Mouse (Mus musculus) right cerebral cortex, adult 18-20 months (tissue): ENCODE measurements around the gene Kdsr.

ENCODE experiments used
- DNase-seq: peaks from one replicate; pipeline ENCODE4 v3.0.0; 2022; ENCODE audit warnings: mixed read lengths

Kdsr gene

DNA sequence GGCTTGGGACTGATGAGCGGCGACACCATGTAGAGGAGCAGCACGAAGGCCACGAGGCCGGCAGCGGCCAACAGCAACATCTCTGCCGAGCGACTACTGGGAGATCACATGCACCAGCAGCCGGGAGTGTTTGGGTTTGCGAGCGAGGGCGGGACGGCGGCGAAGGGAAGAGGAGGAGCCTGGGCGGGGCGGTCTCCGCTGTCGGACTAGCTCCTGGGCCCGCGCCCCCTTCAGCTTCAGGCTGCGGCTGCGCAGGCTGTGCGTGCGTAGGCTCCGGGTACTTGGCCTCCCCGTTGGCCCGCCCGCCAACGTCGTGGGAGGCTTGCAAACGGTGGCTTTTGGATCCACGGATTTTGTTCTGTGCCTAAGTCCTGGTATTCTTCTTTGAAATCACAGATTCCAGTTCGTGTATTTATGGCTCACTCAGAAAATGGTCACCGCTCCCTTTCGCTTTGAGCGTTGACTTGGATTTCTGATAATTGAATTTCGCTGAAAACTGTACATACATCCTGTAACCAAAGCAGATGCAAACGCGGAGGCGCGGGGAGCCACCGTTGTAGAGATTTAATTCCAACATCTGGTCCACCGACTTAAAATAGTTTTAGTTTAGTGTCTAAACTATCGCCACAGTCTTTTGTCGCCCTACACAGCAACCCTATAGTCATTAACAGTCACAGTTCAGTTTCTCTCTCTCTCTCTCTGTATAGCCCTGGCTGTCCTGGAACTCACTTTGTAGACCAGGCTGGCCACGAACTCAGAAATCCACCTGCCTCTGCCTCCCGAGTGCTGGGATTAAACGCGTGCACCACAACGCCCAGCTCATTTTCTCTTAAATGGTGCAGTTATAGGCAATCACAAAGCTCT is at the start of gene Kdsr:
Gene Kdsr, minus strand, starts transcription at position 156 of the 864 bp plus-strand sequence.
- DNase-seq = peak; percentile 99

DNA sequence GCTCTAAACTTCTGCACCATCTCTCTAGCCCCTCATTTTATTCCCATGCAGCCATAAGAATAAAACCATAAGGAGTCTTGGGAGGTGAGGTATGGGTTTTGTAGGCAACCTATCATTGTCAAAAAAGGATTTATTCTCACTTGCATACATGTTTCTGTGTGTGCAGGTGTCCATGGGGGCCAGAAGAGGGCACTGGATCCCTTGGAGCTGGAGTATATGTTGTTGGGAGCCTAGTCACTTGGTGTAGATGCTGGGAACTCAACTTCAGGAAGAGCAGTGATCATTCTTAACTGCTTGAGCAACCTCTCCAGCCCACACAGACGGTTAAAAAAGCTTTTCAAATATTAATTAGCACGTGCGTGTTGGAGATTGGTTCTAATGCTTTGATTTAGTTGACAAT is 40.4 kb upstream of the Kdsr start:
- no peak for DNase-seq

GRCm38 (mm10) chr1:106799406-106799805 is 39.9 kb upstream of the Kdsr start:
- no peak for DNase-seq

DNA sequence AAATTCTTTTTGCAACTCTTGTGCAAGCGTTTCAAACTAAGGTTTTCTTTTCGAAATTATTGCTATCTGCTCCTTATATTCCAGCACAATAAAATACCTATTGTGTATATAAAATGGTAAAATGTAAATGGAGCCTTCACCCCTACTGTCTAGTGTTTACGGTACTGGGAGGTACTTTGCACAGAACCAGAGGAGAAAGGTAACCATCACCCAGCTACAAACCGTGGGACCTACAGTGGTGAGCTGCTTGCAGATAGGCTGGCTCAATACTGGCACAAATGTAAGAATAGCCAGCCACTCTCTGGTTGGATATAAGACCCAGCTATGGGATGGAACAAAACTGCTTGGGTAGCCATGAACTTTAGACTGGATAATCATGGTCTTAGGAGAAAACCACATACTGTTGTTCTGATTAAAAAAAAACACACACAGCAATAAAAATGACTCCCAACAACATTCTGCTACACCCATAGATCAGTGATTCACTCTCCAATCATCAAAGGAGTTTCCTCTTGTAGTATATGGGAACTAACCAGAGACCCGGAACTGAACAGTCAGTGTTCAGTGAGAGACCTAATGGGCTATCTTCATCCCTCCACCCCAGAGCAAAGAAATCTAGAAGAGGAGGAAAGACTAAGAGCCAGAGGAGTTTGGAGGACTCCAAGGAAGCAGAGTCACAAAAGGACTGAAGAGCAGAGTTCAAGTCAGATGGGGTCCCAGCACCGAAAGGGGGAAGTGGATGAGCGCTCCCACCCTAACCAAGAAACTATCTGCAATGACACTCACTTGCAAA is 37.7 kb upstream of the Kdsr start:
- DNase-seq = no peak

GRCm38 (mm10) chr1:106796542-106796924 is 37.0 kb upstream of the Kdsr start, which contains the start of gene Vps4b:
Gene Vps4b (minus strand): TSS chr1:106796728.
- DNase-seq = peak; percentile 94

- no peak for DNase-seq
These were observed 36.4 kb upstream of the Kdsr start for GRCm38 (mm10) chr1:106795634-106796541.

DNA sequence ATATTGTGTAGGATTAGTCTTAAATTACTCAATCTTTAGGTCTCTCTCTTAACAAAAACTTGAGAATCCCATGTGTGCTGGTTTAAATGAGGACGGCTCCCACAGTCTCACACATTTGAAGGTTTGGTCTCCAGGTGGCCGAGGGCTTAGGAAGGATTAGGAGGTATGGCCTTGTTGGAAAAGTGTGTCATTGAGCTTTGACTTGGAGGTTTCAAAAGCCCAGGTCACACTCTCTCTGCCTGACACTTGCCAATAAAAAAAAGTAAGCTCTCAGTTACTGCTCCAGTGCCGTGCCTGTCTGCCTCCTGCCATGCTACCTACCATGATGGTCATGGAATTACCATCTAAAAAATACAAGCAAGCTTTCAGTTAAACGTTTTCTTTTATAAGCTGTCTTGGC is 15.4 kb upstream of the Kdsr start:
- no peak for DNase-seq

DNA sequence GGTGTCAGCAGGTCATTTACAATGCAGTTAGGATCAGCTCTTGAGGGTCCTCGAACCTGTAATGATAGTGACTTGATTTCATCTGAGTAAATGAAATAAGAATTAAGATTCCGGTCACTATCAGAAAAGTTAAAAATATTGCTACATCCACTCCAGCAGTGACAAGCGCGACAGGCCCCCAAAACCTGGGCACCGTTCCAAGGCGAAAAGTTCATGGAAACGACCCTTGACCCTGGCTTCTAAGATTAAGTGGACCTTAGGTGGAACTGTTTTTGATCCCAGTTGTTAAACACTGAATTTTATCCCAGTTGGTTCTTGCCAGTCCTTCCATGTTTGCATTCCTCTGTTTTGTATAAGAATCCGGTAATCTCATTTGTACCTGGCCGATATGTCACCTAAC is 14.6 kb upstream of the Kdsr start:
- DNase-seq = no peak

- no peak for DNase-seq
These were observed 9.2 kb upstream of the Kdsr start for GRCm38 (mm10) chr1:106768773-106769172.

- DNase-seq = peak; percentile 59
These were observed 6.2 kb upstream of the Kdsr start for GRCm38 (mm10) chr1:106765771-106766170.

DNA sequence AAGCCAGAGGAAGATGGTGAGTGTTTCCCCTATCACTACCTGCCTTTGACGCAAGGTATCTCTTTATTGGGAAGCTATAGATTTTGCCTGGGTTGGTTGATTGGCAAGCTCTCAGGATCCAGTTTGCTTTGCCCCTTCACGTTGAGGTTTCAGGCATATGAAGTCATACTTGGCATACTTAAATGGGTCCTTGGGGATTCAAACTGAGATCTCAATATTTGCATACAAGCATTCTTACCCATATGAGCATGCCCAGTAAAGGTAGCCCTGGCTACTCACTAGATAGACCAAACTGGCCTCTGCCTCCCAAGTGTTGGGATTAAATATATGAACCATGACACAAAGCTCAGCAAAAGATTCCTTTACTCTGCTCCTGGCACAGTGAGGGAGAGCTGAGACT is 5.3 kb upstream of the Kdsr start:
- DNase-seq = no peak

GRCm38 (mm10) chr1:106764281-106764680 is 4.8 kb upstream of the Kdsr start:
- DNase-seq = no peak

- DNase-seq = no peak
These were observed 1.2 kb upstream of the Kdsr start for GRCm38 (mm10) chr1:106760750-106761149.

DNA sequence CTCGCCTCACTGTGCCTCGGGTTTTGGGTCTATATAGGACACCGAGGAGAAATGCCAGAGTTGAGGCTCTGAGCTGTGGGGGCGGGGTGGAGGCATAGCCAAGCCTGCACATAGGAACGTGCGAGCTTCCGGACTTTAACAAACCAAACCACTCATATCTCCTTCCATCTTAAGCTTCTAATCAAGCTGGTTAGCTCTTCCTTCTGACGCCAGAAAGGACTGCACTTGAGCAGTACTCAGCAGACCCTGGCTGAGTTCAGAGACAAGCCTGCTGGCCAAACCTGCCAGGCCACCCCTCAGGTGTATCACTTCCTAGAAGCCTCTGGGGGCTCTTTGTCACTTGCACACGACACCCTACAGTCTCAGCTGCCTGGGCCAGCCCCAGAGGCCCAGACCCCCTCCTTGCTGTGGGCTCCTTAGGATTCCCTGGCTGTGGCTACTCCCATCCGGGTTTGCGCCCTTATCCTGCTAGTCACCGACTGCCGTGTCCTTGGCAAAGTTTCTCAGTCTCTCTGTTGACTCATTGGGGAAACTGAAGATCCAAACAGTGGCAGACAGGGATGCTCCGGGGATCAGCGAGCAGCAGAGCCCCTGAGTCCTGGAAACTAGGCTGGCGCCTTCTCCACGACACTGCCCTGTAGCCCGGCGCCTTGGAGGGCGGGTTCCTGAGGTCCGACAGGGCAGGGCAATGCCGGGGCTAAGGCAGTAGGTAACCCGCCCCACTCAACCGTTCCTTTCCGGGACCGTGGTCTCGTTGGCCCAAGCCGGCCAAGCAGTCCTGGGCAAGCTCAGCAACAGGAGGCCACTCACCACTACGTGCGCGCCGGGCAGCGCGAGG is 574 bp downstream of the Kdsr start:
- peak; percentile 31 for DNase-seq

- no peak for DNase-seq
These were observed 2.9 kb downstream of the Kdsr start for GRCm38 (mm10) chr1:106756633-106757032.

- DNase-seq = no peak
These were observed 7.5 kb downstream of the Kdsr start for GRCm38 (mm10) chr1:106752013-106752412.

DNA sequence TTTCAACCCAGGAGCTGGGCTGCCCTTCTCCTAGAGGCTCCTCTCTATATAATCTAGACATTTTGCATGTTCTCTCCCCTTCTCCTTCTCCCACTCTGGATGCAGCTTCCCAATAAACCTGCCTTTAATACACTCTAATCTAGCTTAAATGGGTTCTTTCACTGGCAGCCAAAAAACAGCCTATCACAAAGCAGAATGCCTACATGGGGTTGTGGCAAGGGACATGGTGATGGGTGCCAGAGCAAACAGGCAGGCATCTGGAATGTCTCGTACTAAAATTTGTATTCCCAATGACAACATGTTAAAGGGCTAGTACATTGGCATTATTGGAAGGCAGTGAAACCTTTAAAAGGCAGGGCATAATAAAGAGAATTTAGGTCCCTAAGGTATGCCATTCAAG is 8.9 kb downstream of the Kdsr start:
- DNase-seq = no peak

GRCm38 (mm10) chr1:106748555-106749315 is 10.8 kb downstream of the Kdsr start:
- no peak for DNase-seq

DNA sequence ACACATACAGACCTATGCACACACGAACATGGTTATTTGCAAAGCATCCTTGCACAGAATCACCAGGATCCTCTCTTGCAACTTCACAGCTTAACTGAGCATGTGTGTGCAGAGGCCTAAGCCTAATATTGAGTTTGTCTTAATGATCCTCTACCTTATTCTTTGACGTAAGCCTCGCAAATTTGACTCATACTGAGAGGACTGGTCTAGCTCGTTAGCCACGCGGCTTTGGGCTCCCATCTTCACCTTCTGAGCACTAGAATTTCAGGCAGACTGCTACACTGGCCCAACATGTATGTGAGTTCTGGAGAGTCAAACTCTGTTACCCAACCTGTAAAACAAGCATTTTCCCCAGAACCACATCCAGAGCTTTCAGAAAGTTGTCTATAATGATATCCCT is 16.5 kb downstream of the Kdsr start:
- no peak for DNase-seq

GRCm38 (mm10) chr1:106740735-106741134 is 18.8 kb downstream of the Kdsr start:
- DNase-seq = no peak

- DNase-seq = no peak
These were observed 19.7 kb downstream of the Kdsr start for GRCm38 (mm10) chr1:106739810-106740209.
